Mouse (Mus musculus) heart, postnatal 0 days (tissue): Measurements from ENCODE around the gene Camkv. TPM values are rescaled to one million over a fixed set of nuclear protein-coding genes. Genes with fewer than 3 reads are reported as not detected.

Experiments used
- ATAC-seq: fragments of 200-750 bp; cut with Nextera tagmentation; 2 replicates; pipeline ENCODE4 v1.8.0; 2017; ENCODE audit warnings: low read depth, moderate number of reproducible peaks, moderate library complexity; ENCODE audit not compliant: insufficient read depth
- DNase-seq: peaks from one replicate; pipeline ENCODE4 v3.0.0-alpha.2; 2016; ENCODE audit warnings: low spot score
- H3K27ac ChIP-seq: fragments of 300-500 bp; sonication (generic); 2 replicates; pipeline ENCODE4 v1.5.1; 2014; ENCODE audit warnings: low read depth, mild to moderate bottlenecking
- H3K27me3 ChIP-seq: fragments of 300-500 bp; sonication (generic); 2 replicates; pipeline ENCODE4 v1.6.1; 2014; ENCODE audit warnings: low read length, mixed read lengths; ENCODE audit not compliant: control insufficient read depth, insufficient read depth
- H3K36me3 ChIP-seq: fragments of 300-500 bp; sonication (generic); replicated peaks from 2 replicates; pipeline ENCODE4 v1.6.1; 2014; ENCODE audit warnings: low read length, mixed read lengths; ENCODE audit not compliant: control insufficient read depth, insufficient read depth
- H3K4me1 ChIP-seq: fragments of 300-500 bp; sonication (generic); 2 replicates; pipeline ENCODE4 v1.6.1; 2014; ENCODE audit warnings: antibody characterized with exemption; ENCODE audit not compliant: control insufficient read depth, insufficient read depth
- H3K4me2 ChIP-seq: fragments of 300-500 bp; sonication (generic); 2 replicates; pipeline ENCODE4 v1.6.1; 2014; ENCODE audit warnings: low read depth, mild to moderate bottlenecking, low read length, moderate library complexity
- H3K4me3 ChIP-seq: fragments of 300-500 bp; sonication (generic); 2 replicates; pipeline ENCODE4 v1.5.1; 2014; ENCODE audit warnings: low read depth, low read length
- H3K9ac ChIP-seq: fragments of 300-500 bp; sonication (generic); replicated peaks from 2 replicates; pipeline ENCODE4 v1.6.1; 2014; ENCODE audit warnings: low read depth, low read length, mixed read lengths
- H3K9me3 ChIP-seq: fragments of 300-500 bp; sonication (generic); replicated peaks from 2 replicates; pipeline ENCODE4 v1.6.1; 2016; ENCODE audit warnings: low read length; ENCODE audit not compliant: control insufficient read depth
- CTCF ChIP-seq: IDR thresholded peaks from 2 replicates; pipeline ENCODE4 v1.5.1; 2016; ENCODE audit warnings: antibody characterized with exemption, control low read depth, low read depth
- EP300 ChIP-seq: IDR thresholded peaks from 2 replicates; pipeline ENCODE4 v1.6.1; 2016; ENCODE audit warnings: antibody characterized with exemption, low read depth
- WGBS: fragments of 180-500 bp; shearing (Covaris S2); extraction: QIAGEN DNeasy Blood & Tissue Kit; methylation state at CpG from one replicate; pipeline ENCODE4 v1.1.7; 2014; 5-methylcytosine and 5-hydroxymethylcytosine counted together
- polyA plus RNA-seq: library from polyadenylated mRNA; unstranded; fragments of >200 nt; fragmentation: Nextera tagmentation; extraction: Ambion mirVana; gene quantifications from 2 replicates; pipeline ENCODE4 v1.2.1, GENCODE M21; 2015
- total RNA-seq: library from RNA; depleted of rRNA; stranded (reverse); fragments of >200 nt; gene quantifications from 2 replicates; pipeline ENCODE4 v1.2.3, GENCODE M21; 2014; ENCODE audit warnings: low replicate concordance

The Camkv gene
- total and polyA plus RNA-seq, 2 experiments from 2014 or later = not detected

DNA sequence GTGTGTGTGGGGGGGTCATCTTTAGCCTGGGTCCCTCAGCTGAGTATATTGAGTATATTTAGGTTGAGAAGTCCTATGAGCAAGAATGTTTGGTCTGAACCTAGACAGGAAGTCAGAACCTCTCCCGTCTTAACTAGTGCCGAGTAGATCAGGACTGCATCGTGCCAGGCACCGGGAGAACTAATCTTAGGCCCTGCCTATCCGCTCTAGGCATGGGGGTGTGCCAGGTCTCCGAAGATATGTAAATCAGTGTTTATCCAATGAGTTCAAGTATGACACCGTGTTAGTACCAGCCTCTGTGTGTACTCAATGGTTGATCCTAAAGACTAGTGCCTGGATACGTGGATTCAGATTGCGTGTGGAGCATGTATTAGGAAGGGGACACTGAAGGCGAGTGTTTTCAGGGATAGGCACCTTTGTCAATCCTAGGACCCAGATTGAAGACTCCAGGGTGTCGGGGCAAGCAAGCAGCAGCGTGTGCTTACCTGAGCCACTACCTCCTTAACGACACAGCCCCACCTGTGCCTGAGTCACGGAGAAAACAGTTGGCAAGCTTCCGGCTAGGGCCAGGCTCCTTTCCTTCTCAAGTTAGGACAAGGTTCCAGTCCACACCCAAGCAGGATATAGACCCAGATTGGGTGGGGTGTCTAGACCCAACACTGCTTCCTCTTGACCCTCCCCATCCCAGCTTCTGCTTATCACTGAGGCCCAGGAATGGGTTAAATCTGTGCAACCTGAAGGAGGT is 25.3 kb upstream of the Camkv start:
- ATAC-seq (no peak), DNase-seq (no peak)
- H3K9ac ChIP-seq = no peak overlapping the region
- H3K4me3 ChIP-seq = no peak overlapping the region
- WGBS = 70% methylated on average over 15 of the region's 15 CpGs
- H3K27me3 ChIP-seq = no peaks in the 10 kb centered on the region
- no peak overlapping the region for H3K4me2 ChIP-seq
- H3K4me1 ChIP-seq = no peaks in the 10 kb centered on the region
- no peaks in the 10 kb centered on the region for H3K9me3 ChIP-seq
- no peak overlapping the region for H3K27ac ChIP-seq
- no peak for TF ChIP-seq EP300
- no peak for TF ChIP-seq CTCF
- H3K36me3 ChIP-seq = no peaks in the 10 kb centered on the region

DNA sequence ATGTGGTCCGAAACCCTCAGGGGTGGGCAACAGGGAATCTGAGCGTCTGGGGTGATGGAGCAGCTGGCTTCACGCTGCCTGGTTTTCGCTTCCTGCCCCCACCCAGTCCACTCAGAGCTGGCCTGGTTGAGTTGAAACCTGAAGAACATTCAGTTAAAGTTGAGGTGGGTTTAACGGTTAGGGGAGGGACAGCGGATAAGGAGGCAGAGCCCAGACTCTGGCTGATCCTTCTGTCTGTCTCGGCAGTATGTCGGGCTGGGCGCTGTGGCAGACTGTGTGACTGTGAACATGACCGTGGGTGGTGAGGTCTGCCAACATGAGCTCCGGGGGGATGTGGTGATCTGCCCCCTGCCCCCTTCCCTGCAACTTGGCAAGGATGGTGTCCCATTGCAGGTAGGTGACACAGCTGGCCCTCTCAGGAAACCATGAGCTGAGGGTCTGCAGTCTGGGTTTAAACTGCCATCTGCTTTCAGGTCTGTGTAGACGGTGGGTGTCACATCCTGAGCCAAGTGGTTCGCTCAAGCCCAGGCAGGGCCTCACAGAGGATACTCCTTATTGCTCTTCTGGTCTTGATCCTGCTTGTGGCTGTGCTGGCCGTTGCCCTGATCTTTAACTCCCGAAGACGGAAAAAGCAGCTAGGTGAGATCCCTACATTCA is 20.6 kb upstream of the Camkv start:
- H3K4me3 ChIP-seq = no peak overlapping the region
- H3K27me3 ChIP-seq = no peaks in the 10 kb centered on the region
- no peak overlapping the region for H3K4me2 ChIP-seq
- TF ChIP-seq CTCF (no peak), EP300 (no peak)
- no peak overlapping the region for H3K9ac ChIP-seq
- no peaks in the 10 kb centered on the region for H3K4me1 ChIP-seq
- no peaks in the 10 kb centered on the region for H3K36me3 ChIP-seq
- H3K9me3 ChIP-seq = no peaks in the 10 kb centered on the region
- no peak overlapping the region for H3K27ac ChIP-seq
- DNase-seq (no peak), ATAC-seq (0 out of 2 replicates have a peak, but pooled peaks have one; percentile 4)
- 68% methylated on average over 16 of the region's 16 CpGs for WGBS

DNA sequence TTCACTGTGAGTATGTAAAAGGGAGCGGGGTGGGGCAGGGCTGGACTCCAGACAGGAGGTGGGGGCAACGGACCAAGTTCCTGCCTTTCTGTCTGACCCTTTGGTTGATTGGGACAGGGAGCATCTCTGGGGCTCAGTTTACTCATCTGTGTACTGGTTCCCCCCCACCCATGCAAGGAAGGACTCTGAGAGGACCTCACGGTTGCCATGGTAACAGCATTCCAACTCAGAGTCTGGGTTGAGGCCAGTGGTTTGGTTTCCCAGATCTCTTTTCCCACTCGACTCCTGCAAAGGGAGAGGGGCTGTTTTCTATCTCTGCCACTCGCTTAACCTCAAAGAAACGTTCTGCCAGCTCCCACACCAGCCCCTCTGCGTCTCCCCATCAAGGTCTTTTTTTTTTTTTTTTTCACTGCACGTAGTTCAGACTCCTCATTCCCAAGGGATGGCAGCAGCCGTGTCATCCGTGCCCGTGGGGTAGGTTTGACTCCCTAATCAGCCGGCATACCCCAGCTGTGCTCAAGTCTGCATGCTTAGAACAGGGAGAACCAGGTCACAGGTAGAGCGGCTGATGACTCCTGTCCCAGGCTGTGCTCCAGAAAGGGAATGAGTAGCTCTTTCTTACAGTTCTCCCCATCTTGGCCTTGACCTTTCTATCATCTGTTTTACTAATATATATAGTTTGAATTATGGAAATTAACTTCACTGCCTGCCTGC is 17.4 kb upstream of the Camkv start:
- Histone ChIP-seq H3K4me1 (no peaks in the 10 kb centered on the region), H3K27me3 (no peaks in the 10 kb centered on the region), H3K9me3 (no peaks in the 10 kb centered on the region), H3K36me3 (no peaks in the 10 kb centered on the region), H3K4me2 (no peak overlapping the region), H3K9ac (no peak overlapping the region), H3K4me3 (no peak overlapping the region), H3K27ac (no peak overlapping the region)
- 33% methylated on average over 13 of the region's 13 CpGs for WGBS
- ATAC-seq = no peak
- TF ChIP-seq EP300 (no peak), CTCF (no peak)
- DNase-seq = no peak

DNA sequence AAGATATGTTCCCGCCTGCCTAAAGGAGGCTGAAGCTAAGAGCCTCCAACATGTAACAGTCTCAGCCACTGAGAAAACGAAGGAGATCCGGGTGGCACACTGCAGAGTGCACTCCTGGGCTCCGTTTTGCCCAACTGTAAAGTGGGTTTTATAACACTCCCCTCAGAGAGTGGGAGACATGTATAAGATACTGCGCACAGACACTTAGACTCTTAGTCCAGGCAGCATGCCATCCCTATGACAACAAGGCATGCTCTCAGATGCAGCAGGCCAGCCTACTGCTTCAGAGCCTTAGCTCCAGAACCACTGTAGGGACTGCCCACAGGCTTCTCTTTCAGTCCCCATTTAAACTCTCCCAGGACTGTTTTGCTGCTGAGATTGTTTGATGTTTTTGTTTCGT is 16.6 kb upstream of the Camkv start:
- no peak overlapping the region for H3K9ac ChIP-seq
- H3K4me1 ChIP-seq = peaks cover 6% of the 10 kb centered on the region; the same call in 1 of the 2 replicates
- no peaks in the 10 kb centered on the region for H3K9me3 ChIP-seq
- no peak overlapping the region for H3K27ac ChIP-seq
- no peaks in the 10 kb centered on the region for H3K27me3 ChIP-seq
- H3K4me3 ChIP-seq = no peak overlapping the region
- no peak overlapping the region for H3K4me2 ChIP-seq
- TF ChIP-seq EP300 (no peak), CTCF (no peak)
- DNase-seq (no peak), ATAC-seq (no peak)
- no peaks in the 10 kb centered on the region for H3K36me3 ChIP-seq
- 81% methylated on average over 6 of the region's 6 CpGs for WGBS

DNA sequence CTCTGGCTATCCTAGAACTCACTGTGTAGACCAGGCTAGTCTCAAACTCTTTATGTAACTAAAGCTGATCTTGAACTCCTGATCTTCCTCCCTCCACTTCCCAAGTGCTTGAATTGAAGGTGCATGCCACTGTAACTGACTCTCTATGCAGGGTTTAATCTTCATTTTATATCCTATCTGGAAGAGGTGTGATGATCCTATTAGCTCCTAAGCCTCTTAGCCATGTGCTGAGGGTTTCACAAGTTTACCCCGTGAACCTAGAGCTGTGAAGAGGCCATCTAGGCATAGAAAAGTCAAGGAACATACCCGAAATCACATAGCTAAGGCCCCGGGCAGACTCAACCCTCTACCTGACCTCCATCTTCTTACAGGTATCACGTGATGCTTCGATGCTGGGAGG is 16.0 kb upstream of the Camkv start:
- Histone ChIP-seq H3K4me2 (no peak overlapping the region), H3K9me3 (no peaks in the 10 kb centered on the region), H3K36me3 (no peaks in the 10 kb centered on the region), H3K4me3 (no peak overlapping the region), H3K4me1 (peaks cover 11% of the 10 kb centered on the region), H3K9ac (no peak overlapping the region), H3K27me3 (no peaks in the 10 kb centered on the region), H3K27ac (no peak overlapping the region)
- no peak for ATAC-seq
- no peak for DNase-seq
- no peak for TF ChIP-seq CTCF
- TF ChIP-seq EP300 = no peak
- 67% methylated on average over 5 of the region's 5 CpGs for WGBS
